Mouse (Mus musculus): ENCODE measurements at regions not wholly inside any gene's neighbourhood (a gene's known extent, or its start where the extent isn't known, plus 50 kb on each side); places are given as distances from the start of the nearest gene placed in this dataset.

DNA sequence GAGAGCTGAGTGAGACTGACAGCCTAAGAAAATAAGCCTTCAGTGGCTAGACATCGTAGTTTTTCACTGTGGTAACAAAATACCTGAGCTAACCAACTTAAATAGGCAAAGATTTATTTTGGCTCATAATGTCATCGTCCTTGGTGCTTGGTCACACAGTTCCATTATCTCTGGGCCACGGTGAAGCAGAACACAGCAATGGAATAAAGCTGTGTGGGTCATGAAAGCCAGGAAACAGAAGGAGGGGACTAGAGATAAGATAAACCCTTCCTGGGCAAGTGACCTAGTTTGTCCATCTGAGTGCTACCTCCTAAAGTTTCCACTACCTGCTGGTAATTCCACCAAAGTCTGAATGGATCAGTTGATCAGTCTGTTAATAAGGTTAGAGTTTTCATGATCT lies 134.8 kb upstream of the Gm5129 start:
- DNase-seq, result no peak

DNA sequence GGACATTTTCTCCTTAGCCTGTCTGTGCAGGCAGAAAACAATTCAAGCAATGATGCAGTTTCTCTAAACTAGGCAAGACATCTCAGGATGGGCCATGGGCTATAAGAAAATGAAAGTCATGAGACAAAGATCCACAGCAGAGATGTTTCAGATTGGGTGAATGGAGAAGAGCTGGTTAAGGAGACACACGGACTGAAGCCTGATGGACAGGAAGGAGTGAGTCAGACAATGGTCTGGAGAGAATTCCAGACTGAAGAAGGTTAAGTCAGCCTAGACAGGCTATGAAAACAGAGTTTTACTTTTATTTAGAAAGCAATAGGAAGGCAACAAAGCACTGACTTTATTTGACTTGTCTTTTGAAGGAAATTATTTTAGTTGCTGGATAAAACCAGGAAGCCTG lies 137.5 kb upstream of the Il6 start:
- no peak for DNase-seq

DNA sequence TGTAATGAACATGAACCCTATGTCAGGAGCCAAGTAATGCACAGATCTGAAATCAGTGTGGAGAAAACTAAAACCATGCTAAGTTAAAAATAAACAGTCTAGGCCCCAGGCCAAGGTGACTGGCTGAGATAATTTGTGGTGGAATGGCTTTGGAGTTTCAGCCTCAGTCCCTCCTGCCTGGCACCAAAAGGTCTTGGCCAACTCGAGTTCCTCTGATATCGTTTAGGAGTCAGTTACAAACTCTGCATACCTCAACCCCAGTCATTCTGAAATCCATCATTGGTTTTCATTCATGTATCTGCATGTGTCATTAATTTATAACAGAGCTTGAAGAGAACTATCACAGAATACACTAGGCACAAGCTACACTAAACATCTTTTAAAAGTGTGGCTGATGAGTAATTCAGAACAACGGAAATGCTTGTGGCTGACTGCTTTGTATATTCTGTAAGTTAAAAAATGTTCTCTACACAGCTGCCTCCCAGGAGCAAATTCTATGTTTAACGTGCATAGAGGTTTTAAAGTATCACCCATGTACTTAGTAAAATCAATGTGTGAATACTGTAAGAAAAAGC lies 125.6 kb upstream of the Il6 start:
- DNase-seq, result no peak

DNA sequence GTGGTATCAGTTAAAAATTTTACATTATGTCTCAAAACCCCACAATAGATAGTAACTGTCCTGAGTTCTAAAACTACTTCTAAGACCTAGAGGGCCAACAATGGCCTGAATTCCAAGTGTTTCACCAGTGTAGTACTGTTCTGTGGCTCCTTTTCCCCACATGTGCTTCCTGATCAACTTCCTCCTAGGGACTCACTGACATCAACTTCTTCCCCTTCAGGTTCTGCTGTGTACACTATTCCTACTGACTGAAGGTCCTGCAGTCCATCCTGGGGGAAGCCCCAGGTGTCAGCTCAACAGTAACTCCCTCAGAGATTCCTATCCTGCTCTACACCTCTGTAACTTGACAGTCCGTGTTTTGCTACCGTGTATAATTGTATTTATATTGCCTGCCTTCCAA lies 120.6 kb upstream of the Il6 start:
- no peak for DNase-seq

DNA sequence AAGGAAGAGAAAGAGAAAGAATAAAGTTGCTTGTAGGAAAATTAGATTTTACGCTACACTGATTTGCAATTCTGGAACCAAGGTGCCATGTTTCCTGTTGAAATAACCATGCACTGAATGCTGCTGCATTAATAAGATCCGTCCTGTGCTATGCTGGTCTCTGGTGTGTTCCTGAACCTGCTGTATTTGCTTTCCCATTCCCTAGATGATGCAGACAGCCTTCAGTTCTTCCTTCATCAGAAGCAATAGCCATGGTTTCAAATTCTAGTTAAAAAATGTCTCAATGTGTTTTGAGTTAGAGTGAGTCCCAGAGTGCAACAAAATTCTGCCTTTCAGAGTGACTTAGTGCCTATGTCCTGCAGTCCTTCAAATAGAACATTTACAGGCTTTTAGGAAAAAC lies 120.1 kb upstream of the Il6 start:
- no peak for DNase-seq

DNA sequence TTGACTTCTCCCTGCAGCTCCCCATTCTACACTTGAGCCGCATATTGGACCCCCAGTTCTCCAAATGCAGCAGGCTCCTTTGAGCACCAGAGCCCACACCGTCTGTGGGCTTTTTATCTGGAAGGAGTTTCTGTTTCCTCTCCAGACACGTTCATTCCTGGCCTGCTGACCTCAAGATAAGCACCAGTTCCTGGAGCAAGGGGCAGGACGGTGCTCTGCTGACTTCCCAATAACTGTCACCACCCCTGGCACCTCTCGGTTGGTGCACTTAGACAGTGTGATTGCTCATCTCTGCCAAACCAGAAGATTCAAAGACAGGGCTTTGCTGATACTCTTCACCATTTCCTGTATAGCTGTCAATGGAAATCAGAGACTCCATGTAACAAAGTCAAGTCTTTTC lies 119.1 kb upstream of the Il6 start:
- DNase-seq, result no peak

DNA sequence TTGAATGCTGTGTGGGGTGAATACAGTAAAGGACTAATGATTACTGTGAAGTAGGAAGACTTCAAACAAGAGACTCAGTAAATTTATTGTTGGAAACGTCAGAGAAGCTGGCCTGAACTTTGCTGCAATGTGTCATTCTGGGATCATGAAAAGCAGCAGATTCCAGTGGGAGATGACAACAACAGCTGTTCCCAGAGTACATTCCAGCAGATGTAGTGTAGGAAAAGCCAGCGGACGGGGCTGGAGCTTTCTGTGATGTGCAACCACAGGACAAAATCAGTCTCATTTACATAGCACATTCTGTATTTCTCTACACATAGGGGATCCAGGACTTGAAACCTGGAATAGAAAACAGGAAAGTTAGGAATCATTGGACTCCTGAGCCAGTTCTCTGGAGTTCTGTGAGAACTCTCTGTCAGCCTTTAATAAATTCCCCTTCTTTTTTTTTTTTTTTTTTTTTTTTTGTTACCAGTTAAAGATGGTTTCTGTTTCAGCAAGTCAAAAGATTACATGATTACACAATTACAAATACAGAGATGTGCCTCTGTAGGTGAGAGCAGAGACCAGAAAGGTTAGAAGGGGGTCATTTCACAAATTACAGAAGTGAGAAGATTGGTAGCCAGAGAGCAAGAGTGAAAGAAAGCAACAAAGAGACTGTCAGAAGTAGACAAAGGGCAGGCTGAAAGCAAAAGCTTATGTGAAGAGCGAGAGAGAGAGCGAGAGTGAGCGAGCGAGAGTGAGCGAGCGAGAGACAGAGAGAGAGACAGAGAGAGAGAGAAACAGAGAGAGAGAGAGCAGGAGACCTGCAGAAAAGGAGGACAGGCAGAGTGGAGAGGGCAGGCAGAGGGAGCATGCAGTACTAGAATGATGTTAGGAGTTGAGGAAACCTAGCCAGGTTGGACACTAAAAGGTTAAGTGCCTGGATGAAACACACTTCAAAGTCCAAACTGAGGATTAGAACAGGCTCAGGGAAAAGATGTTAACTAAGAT lies 118.0 kb upstream of the Il6 start:
- DNase-seq, result peak; percentile 7 to 25

DNA sequence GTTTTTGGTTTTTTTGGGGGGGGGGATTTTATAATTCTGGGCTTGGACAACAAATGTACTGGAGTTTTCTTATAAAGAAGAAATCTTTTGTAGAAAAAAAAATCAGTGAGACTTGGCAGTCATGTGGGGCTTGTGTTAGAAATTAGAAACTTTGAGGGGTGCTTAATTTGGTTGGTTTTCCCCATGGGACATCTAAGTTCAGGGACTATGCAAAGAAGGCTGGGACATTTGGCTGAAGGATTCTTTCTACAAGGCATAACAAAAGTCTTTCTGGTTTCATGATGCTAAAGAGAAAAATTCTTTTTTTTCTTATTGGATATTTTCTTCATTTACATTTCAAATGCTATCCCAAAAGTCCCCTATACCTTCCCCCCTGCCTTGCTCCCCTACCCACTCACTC lies 115.3 kb upstream of the Il6 start:
- no peak for DNase-seq

DNA sequence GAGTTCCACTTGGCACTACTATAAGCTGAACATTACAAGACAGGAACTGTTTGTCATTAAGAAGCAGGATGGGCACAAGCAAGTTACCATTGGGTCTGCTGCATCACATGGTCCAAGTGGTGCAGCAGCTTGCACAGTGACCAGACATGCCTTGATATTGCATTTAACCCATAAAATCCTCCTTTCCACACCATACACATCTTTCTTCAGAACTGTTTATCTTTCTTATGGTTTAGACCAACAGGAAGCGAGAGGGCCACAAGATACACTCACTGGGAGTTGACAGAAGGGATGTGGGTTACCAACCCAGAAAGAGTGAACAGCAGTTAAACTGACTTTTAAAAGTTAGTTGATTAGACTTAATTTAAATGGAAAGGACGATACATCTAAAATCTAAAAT lies 111.2 kb upstream of the Il6 start:
- DNase-seq, result no peak

DNA sequence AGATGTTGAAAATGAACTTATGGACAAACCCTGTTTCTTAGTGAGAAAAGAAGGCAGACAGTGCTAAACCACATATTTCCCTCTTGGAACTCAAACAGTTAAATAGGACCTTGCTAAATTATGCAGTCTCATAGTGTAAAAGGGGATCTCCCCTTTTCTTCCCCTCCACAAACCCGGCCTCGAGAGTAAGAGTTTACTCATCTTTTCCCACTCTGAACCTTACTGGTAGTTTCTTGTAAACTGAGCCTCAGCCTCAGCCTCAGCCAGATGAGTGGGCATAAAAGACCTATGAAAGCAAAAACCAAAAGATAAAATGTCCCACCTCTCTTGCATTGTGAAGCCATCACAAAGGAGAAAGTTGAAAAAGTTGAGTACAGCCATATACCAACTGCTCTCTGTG lies 92.6 kb upstream of the Il6 start:
- no peak for DNase-seq

DNA sequence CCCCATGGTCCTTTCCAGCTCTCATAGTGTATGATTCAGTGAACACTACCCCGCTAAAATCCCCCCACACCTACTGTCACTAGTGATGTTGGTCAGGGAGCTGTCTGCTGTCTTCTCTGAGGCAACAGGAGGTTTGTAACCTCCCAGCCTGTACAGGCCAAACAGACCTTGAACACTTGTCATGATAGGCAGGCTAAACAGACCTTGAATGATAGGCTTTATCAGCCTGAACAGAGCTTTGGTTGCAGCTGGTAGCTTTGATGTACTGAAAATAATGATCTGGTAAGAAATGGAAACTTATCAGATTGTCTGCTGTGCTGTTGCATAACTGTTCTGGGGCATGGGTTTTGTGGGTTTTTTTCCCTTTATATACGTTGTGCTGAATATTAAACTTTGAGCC lies 87.4 kb upstream of the Il6 start:
- no peak for DNase-seq

DNA sequence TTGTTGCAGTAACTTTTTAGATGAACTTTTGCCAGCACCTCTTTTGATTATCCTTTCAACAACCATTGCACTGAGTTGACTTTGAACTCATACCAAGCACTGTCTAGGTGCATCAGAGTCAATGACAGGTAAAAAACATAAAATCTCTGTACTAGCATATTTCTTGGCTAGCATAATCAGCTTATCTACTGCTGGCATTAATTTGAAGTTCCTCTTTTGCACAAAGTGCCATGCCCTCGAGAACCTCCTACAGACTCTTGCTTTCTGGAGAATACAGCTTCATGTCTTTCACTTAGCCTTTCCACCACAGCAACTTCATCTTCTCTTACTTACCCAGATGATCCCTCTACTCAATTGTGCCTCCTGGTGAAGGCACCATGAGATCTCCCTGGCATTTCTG lies 85.3 kb upstream of the Il6 start:
- no peak for DNase-seq

DNA sequence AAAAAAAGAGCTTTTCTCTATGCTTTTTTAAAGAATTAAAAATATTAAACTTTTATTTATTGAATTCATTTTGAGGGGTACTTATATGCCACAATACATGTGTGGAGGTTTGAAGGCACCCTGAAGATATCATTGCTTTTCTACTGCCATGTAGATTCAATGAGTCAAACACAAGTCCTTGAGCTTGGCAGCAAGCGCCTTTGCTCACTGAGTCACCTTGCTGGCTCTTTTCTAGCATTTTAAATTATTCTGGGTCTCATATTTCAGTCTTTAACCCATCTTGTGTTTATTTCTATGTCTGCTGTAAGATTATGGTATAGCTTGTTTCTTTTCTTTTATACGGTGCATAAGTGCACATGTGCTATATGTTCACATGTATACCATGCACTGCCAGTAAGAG lies 83.5 kb upstream of the Il6 start:
- DNase-seq, result no peak

DNA sequence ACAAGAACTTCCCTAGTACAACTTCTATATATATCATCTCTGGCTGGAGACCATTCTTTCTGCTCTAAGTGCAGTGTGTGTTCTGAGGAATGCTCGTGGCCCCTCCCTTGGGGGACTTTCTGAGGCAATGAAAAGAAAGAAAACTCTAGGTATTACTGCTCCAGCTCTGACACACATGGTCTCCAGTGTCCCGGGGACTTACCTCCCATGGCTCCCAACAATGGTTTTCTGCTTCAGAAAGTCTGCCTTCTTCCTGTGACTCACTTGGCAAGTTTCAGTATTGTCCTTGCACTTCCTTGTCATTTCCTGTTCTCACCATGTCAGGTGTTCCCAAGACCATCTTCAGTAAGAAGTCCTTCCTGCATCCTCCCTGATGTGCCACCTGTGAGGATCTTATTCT lies 65.7 kb upstream of the Il6 start:
- DNase-seq, result no peak

DNA sequence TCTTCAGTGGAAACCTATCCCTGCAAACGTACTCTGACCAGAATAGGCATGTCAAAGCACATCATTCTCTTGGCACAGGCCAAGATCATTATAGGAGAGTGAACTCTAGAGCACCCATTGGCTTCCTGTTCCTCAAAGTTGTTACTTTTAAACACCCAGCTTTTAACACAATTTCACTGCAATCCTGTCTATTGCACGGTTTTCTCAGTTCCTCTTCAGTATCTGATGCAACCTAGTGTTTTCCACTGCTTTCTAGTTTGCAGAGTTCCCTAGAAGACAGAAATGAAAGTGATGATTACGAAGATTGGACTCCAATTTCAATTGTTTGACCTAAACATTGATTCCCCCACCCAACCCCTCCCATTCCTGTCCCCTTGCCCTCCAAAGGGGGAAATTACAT lies 64.8 kb upstream of the Il6 start:
- no peak for DNase-seq

DNA sequence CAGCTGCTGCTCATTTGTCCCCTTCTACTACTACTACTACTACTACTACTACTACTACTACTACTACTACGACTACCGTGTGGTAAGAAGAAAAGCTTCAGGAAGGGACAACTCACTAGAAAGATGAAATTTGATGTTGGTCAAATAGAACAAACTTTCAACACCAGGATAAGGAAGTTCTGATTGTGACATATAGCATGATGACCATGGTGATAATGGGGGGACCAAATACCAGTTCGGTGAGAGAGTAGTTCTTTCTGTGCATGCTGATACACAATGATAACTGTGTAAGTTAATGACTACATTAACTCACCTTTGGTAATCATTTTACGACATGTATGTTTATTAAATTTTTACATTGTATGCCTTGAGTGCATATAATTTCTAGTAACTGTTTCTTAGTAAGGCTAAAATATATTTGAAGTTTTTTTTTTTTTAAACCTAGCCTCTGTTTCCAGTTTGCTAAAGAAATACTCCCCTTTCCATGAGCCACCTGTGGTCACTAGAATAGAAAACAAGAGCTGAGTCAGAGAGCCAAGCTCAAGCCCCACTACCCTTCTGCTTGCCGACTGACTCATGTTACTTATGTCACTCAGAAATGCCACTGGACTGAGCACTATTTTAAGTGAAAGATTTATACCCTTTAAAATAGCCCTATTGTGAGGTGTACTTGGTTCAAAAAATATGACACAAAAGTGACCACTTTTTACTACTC lies 62.3 kb upstream of the Il6 start:
- no peak for DNase-seq

DNA sequence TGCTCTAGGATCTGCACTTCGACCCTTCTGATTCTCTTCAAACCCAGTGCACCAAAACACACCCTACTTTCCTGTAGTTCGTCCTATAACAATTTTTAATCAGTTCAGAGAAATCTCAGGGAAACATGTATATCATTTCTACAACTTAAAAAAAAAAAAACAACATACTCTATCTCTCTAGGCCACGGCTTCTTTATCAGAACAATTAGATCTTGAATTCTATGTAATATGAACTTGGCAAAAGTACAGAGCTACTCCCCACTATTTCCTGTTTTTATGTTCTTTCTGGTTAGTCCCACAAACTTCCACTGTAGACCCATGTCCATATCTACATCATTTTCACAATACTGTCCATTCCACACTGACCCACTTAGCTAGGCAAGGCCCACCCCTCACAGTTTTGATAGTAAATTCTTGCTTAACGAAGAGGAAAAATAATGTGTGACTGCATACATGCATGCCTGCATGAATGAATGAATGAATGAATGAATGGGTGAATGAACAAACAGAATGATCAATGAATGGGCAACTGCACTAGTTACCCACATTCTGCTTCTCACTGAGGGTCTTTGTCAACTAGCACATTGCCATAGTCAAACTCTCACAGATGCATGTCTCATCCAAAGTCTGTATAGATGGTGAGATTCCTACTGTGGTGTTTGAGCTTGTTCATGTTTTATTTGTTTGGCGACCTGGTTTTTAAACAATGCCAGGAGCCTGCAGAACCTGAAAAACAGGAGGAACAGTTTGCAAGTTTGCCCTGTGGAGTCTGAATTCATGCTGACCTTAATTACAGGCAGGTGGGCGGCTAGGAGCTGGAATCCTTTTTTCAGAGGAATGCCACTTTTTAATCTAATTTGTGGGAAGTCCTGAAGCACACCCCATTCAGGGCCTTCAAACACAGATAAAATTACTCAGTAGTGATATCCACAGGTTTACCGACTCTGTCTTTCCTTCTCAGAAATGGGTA lies 61.2 kb upstream of the Il6 start:
- no peak for DNase-seq
